Mouse (Mus musculus): ENCODE results near the gene Trim59. TPM values are rescaled to one million over a fixed set of nuclear protein-coding genes. Genes with fewer than 3 reads are reported as not detected.

Trim59 gene
- total RNA-seq, 2 experiments from 2014 or later, result 1.4 to 1.7 TPM

GRCm38 (mm10) chr3:69005338-69006245 lies 39.0 kb downstream of the Trim59 start:
- DNase-seq, result peak; percentile 64 to 69

GRCm38 (mm10) chr3:69004437-69005337 lies 39.9 kb downstream of the Trim59 start, which contains the start of the genes Ift80 and Smc4:
TSS of gene Ift80 (minus strand) at chr3:69004570.
TSS of gene Smc4 (plus strand) at chr3:69004738.
- DNase-seq, result peak; percentile 97 to 98

GRCm38 (mm10) chr3:69004055-69004436 lies 40.5 kb downstream of the Trim59 start:
- no peak for DNase-seq

- DNase-seq, result no peak
Measured at GRCm38 (mm10) chr3:69002781-69003180, 41.8 kb downstream of the Trim59 start.

GRCm38 (mm10) chr3:68986550-68986949 lies 58.0 kb downstream of the Trim59 start:
- DNase-seq, result no peak

Small RNA genes within 50 kb of the gene (microRNA-seq; reads per million reads assigned to microRNA genes)
- gene Mir15b (3,351 to 5,600 reads per million in 2 experiments), gene Mir16-2 (177 to 186 reads per million in 2 experiments)

Other genes with a start within 250 kb of the Trim59 start
- gene 1110032F04Rik, start 175.2 kb downstream of the Trim59 start, total RNA-seq (2021), result under 1 TPM; 0.54 to 0.82 TPM
- gene Ift80, start 40.2 kb downstream of the Trim59 start, total RNA-seq (2021), result 1 to 10 TPM; 4.0 to 5.3 TPM
- gene Smc4, start 40.0 kb downstream of the Trim59 start, total RNA-seq (2021), result 10 to 100 TPM in 1 of 2 experiments, 1 to 10 TPM in 1; 9.7 to 13.3 TPM
- gene Kpna4, start 82.4 kb upstream of the Trim59 start, total RNA-seq (2021), result 10 to 100 TPM; 90.6 to 93.3 TPM
- gene Arl14, start 177.7 kb upstream of the Trim59 start, total RNA-seq (2021), result not detected

Measured in heart, adult 18-20 months (tissue).